Mouse (Mus musculus): Measurements from ENCODE around the gene Hoxa5. TPM values are rescaled to one million over a fixed set of nuclear protein-coding genes. Genes with fewer than 3 reads are reported as not detected.

The Hoxa5 gene
- polyA plus RNA-seq, 1 experiment = 6.1 TPM

Other genes with a start within 250 kb of the Hoxa5 start
- 22.6 and 26.0 TPM in 2 replicates for gene Skap2, start 192.0 kb downstream of the Hoxa5 start, polyA plus RNA-seq (2012; rRNA removed)
- gene Hoxa1, start 46.3 kb downstream of the Hoxa5 start, polyA plus RNA-seq (2012; rRNA removed) = 0.73 and 0.83 TPM in 2 replicates
- gene Hoxa2, start 39.8 kb downstream of the Hoxa5 start, polyA plus RNA-seq (2012; rRNA removed) = 1.3 and 1.9 TPM in 2 replicates
- 0.04 and 0.07 TPM in 2 replicates for gene 5730596B20Rik, start 27.1 kb downstream of the Hoxa5 start, polyA plus RNA-seq (2012; rRNA removed)
- 0.61 and 0.62 TPM in 2 replicates for gene Hoxa4, start 12.8 kb downstream of the Hoxa5 start, polyA plus RNA-seq (2012; rRNA removed)
- gene Hoxa6, start 4.1 kb upstream of the Hoxa5 start, polyA plus RNA-seq (2012; rRNA removed) = 1.7 and 3.4 TPM in 2 replicates
- gene Hoxa3, start 8.7 kb upstream of the Hoxa5 start, polyA plus RNA-seq (2012; rRNA removed) = 3.7 and 6.0 TPM in 2 replicates
- 0.88 and 1.2 TPM in 2 replicates for gene Gm28308, start 8.8 kb upstream of the Hoxa5 start, polyA plus RNA-seq (2012; rRNA removed)
- gene Hoxa7, start 17.3 kb upstream of the Hoxa5 start, polyA plus RNA-seq (2012; rRNA removed) = 27.6 and 28.6 TPM in 2 replicates
- 48.1 and 60.0 TPM in 2 replicates for gene Hoxa9, start 26.5 kb upstream of the Hoxa5 start, polyA plus RNA-seq (2012; rRNA removed)
- gene Hoxa10, start 36.3 kb upstream of the Hoxa5 start, polyA plus RNA-seq (2012; rRNA removed) = 79.4 and 93.6 TPM in 2 replicates
- 25.4 and 29.2 TPM in 2 replicates for gene Hoxa11, start 41.2 kb upstream of the Hoxa5 start, polyA plus RNA-seq (2012; rRNA removed)
- 32.5 and 40.7 TPM in 2 replicates for gene Hoxa13, start 56.3 kb upstream of the Hoxa5 start, polyA plus RNA-seq (2012; rRNA removed)
- gene Evx1, start 108.9 kb upstream of the Hoxa5 start, polyA plus RNA-seq (2012; rRNA removed) = 1.1 TPM in 2 replicates

Measured in urinary bladder, adult 2 months (tissue).